9 mouse cellular contexts compared by ENCODE assay signal in genomic region chrX:19903962-19904930, GRCm38 (mm10).
DNase-seq lines count a peak whose midpoint lies in the region; ATAC-seq lines count a peak whose summit lies in the region.
"Had no signal": no experiment of that assay in that cellular context is flagged by ENCODE, and none has a peak within 500 bp of the region (broad histone marks: within the 10 kb centered on the region; RNA-seq: fewer than 3 reads in every experiment).

No protein-coding gene starts in this region.

- no peaks in the 10 kb centered on the region for H3K27me3 ChIP-seq in heart, embryonic 14.5 days (ENCODE audit: control insufficient read depth, insufficient read depth, low read length)
- H3K27me3 ChIP-seq: liver, embryonic 15.5 days had no signal

- H3K9me3 ChIP-seq in heart, embryonic 14.5 days (ENCODE audit: control insufficient read depth, low read length): no peaks in the 10 kb centered on the region
- H3K9me3 ChIP-seq: liver, embryonic 15.5 days had no signal

- no peaks in the 10 kb centered on the region for H3K36me3 ChIP-seq in heart, embryonic 14.5 days (ENCODE audit: control insufficient read depth, insufficient read depth, low read length)
- H3K36me3 ChIP-seq: liver, embryonic 15.5 days had no signal

- peak overlapping the region; percentile 24 to 27; a peak in 1 of 4 replicates for H3K27ac ChIP-seq in heart, embryonic 14.5 days (replicated peaks in 1 of 2; ENCODE audit: control insufficient read depth in 1 of 2, insufficient read depth in 1 of 2, low read depth in 2 of 2, low read length in 2 of 2)
- H3K27ac ChIP-seq: liver, embryonic 15.5 days had no signal

- peak; percentile 59; the same call in 1 of the 2 replicates for ATAC-seq in heart, embryonic 14.5 days (ENCODE audit: insufficient number of reproducible peaks, insufficient read depth, low FRiP score, low read depth)

- peaks cover 0 to 10% of the 10 kb centered on the region in 2 experiments; a peak in 1 of 4 replicates for H3K4me1 ChIP-seq in heart, embryonic 14.5 days (ENCODE audit: control insufficient read depth in 2 of 2, insufficient read depth in 2 of 2, low read length in 2 of 2)
- H3K4me1 ChIP-seq: liver, embryonic 15.5 days had no signal

- no peak overlapping the region for H3K4me3 ChIP-seq in heart, embryonic 14.5 days (ENCODE audit: control insufficient read depth in 1 of 2, insufficient read depth in 1 of 2, low read depth in 1 of 2, low read length in 2 of 2)
- H3K4me3 ChIP-seq: liver, embryonic 15.5 days had no signal

- no peak overlapping the region for H3K4me2 ChIP-seq in heart, embryonic 14.5 days (ENCODE audit: low read length)
- H3K4me2 ChIP-seq: liver, embryonic 15.5 days had no signal

- H3K9ac ChIP-seq in heart, embryonic 14.5 days (ENCODE audit: low read length): no peak overlapping the region
- H3K9ac ChIP-seq: liver, embryonic 15.5 days had no signal

- WGBS in heart, embryonic 14.5 days: 51% methylated on average over 6 of the region's 6 CpGs

- peak; percentile 27 for DNase-seq in layer of hippocampus, adult 11-12 months (ENCODE audit: low spot score)
- no peak for DNase-seq in layer of hippocampus, adult 9-10 months (ENCODE audit: low spot score)
- DNase-seq in brain, embryonic 18.5 days (ENCODE audit: low read depth, low spot score): peak; percentile 40
- DNase-seq in kidney, postnatal 14 days: peak; percentile 77
- peak; percentile 80 for DNase-seq in lung, postnatal 25 days (ENCODE audit: low spot score)
- DNase-seq in natural killer cell, adult 2 months (ENCODE audit: low spot score in 2 of 2): no peak
- DNase-seq in T-cell, adult 2 months (ENCODE audit: low spot score): no peak

Comparison
In these comparisons a context has a peak if more than half of its experiments do, and no peak if none do; other contexts are left out.
1. DNase-seq: peak in layer of hippocampus, adult 11-12 months (single experiment), brain, embryonic 18.5 days (single experiment), kidney, postnatal 14 days (single experiment) and lung, postnatal 25 days (single experiment); none in layer of hippocampus, adult 9-10 months (single experiment), natural killer cell, adult 2 months (0 of 2) and T-cell, adult 2 months (single experiment).